Mouse (Mus musculus): ENCODE data around the gene Aldh3a1.
A peak's percentile ranks its signal among the peaks of the same experiment; 100 is the strongest.

Gene Aldh3a1

GRCm38 (mm10) chr11:61197935-61198334, 9.4 kb upstream of the Aldh3a1 start:
- DNase-seq = no peak

- DNase-seq = no peak
Measured at GRCm38 (mm10) chr11:61199620-61200362, 7.5 kb upstream of the Aldh3a1 start.

GRCm38 (mm10) chr11:61202186-61202585, 5.2 kb upstream of the Aldh3a1 start:
- DNase-seq = no peak

- DNase-seq = no peak
Measured at GRCm38 (mm10) chr11:61202810-61203209, 4.5 kb upstream of the Aldh3a1 start.

- DNase-seq = no peak
Measured at GRCm38 (mm10) chr11:61205167-61205950, 2.0 kb upstream of the Aldh3a1 start.

- no peak for DNase-seq
Measured at GRCm38 (mm10) chr11:61206136-61206535, 1.2 kb upstream of the Aldh3a1 start.

GRCm38 (mm10) chr11:61208316-61208715, 979 bp downstream of the Aldh3a1 start:
- DNase-seq = peak; percentile 54 to 71

- no peak for DNase-seq
Measured at GRCm38 (mm10) chr11:61212102-61212501, 4.8 kb downstream of the Aldh3a1 start.

- no peak for DNase-seq
Measured at GRCm38 (mm10) chr11:61215936-61216335, 8.6 kb downstream of the Aldh3a1 start.

GRCm38 (mm10) chr11:61220156-61220881, 13.0 kb downstream of the Aldh3a1 start:
- no peak for DNase-seq

- DNase-seq = no peak
Measured at GRCm38 (mm10) chr11:61222007-61222406, 14.7 kb downstream of the Aldh3a1 start.

GRCm38 (mm10) chr11:61222971-61223745, 15.8 kb downstream of the Aldh3a1 start:
- no peak for DNase-seq

GRCm38 (mm10) chr11:61224234-61224744, 17.0 kb downstream of the Aldh3a1 start:
- DNase-seq = no peak

GRCm38 (mm10) chr11:61224907-61225306, 17.6 kb downstream of the Aldh3a1 start:
- DNase-seq = no peak

GRCm38 (mm10) chr11:61225511-61225910, 18.2 kb downstream of the Aldh3a1 start:
- no peak for DNase-seq

- no peak for DNase-seq
Measured at GRCm38 (mm10) chr11:61225941-61226412, 18.6 kb downstream of the Aldh3a1 start.

- no peak for DNase-seq
Measured at GRCm38 (mm10) chr11:61227816-61228215, 20.5 kb downstream of the Aldh3a1 start.

GRCm38 (mm10) chr11:61228406-61228805, 21.1 kb downstream of the Aldh3a1 start:
- peak; percentile 60 to 68 for DNase-seq

- DNase-seq = peak; percentile 56 to 75
Measured at GRCm38 (mm10) chr11:61231329-61231728, 24.0 kb downstream of the Aldh3a1 start.

- no peak for DNase-seq
Measured at GRCm38 (mm10) chr11:61234174-61234573, 26.8 kb downstream of the Aldh3a1 start.

- DNase-seq = no peak
Measured at GRCm38 (mm10) chr11:61236015-61236414, 28.7 kb downstream of the Aldh3a1 start.

GRCm38 (mm10) chr11:61244406-61244805, 37.1 kb downstream of the Aldh3a1 start:
- no peak for DNase-seq

All from lung, adult 18-20 months (tissue).